Mouse (Mus musculus) G1E (cell line): ENCODE measurements at regions not wholly inside any gene's neighbourhood (a gene's known extent, or its start where the extent isn't known, plus 50 kb on each side); places are given as distances from the start of the nearest gene placed in this dataset.

ENCODE experiments used
- ATAC-seq: 2 replicates; pipeline ENCODE4 v1.8.0; 2016; ENCODE audit warnings: mild to moderate bottlenecking; ENCODE audit not compliant: insufficient number of reproducible peaks, poor library complexity, low FRiP score, severe bottlenecking; ENCODE audit errors: extremely low read depth
- DNase-seq: peaks from one replicate; pipeline ENCODE4 v3.0.0; 2012; ENCODE audit warnings: low spot score
- H3K27me3 ChIP-seq: 2 replicates; pipeline ENCODE4 v1.6.1; 2012; ENCODE audit warnings: mild to moderate bottlenecking, low read length, inconsistent platforms; ENCODE audit not compliant: insufficient read depth
- H3K36me3 ChIP-seq: replicated peaks from 2 replicates; pipeline ENCODE3; 2012; ENCODE audit warnings: mild to moderate bottlenecking, inconsistent platforms
- H3K4me1 ChIP-seq: 2 replicates; pipeline ENCODE4 v1.6.1; 2012; ENCODE audit warnings: low read depth, low read length, inconsistent platforms, mixed read lengths; ENCODE audit not compliant: insufficient read depth
- H3K4me3 ChIP-seq: 2 replicates; pipeline ENCODE4 v1.5.1; 2012; ENCODE audit warnings: low read depth, mild to moderate bottlenecking, inconsistent platforms, low read length, moderate library complexity, mixed read lengths
- H3K9me3 ChIP-seq: replicated peaks from 2 replicates; pipeline ENCODE4 v1.6.1; 2012; ENCODE audit warnings: inconsistent platforms
- CTCF ChIP-seq: IDR thresholded peaks from 2 replicates; pipeline ENCODE4 v1.5.1; 2012; ENCODE audit warnings: low read depth, low read length, inconsistent platforms, mixed read lengths
- GATA1 ChIP-seq: IDR thresholded peaks from 2 replicates; pipeline ENCODE4 v1.6.1; 2012; ENCODE audit warnings: borderline replicate concordance, low read length, inconsistent platforms, mixed read lengths
- GATA2 ChIP-seq: IDR thresholded peaks from 2 replicates; pipeline ENCODE4 v1.6.1; 2012; ENCODE audit warnings: low read depth, low read length, inconsistent platforms, borderline replicate concordance
- POLR2AphosphoS5 ChIP-seq: IDR thresholded peaks from 2 replicates; pipeline ENCODE4 v1.6.1; 2012; ENCODE audit warnings: low read depth, low read length, inconsistent platforms; ENCODE audit not compliant: insufficient replicate concordance
- TAL1 ChIP-seq: conservative IDR thresholded peaks from 2 replicates; pipeline ENCODE4 v1.6.1; 2012; ENCODE audit warnings: low read depth, low read length, inconsistent platforms, mixed read lengths

DNA sequence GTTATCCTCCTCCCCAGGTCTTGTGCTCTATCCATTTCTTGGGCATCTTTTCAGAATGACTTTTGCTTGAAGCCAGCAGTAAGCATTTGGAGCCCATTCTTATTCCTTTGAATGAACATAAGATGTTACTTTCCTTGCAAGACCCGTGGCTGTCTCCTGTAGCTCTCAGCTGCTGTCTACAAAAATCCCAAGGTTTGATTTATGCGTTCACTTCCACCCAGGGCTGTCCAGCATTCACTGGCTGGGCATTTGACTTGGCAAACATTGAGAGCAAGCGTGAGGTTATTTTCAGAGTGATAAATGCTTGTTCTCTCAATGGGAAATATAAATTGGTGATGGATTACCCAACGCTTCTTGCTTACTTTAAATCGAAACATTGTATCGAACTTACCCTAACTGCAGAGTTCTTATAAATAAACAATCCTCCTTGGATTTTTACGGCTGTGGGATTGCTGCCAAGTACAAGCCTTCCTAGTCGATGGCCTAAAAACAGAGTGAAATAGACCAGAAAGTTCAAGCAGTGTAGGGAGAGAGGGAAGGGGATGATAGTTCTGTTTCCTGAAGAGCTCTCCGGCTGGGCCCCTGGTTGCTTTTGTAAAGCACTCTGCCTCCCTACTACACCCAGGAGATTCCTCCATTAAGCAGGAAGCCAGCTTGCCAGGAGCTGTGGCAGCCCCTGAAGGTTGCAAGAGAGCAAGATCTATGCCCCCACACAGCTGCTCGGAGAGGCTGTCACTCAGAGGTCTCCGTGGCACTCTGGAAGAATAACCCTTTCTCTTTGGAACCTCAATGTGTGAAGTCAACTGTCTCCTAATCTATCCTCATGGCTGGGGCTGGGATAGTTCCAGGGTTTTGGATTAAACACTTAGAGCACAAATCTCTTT is 210.1 kb downstream of the Mex3b start:
- no peaks in the 10 kb centered on the region for H3K36me3 ChIP-seq
- no peaks in the 10 kb centered on the region for H3K9me3 ChIP-seq
- H3K27me3 ChIP-seq, result no peaks in the 10 kb centered on the region
- TF ChIP-seq POLR2AphosphoS5 (no peak), GATA2 (no peak), GATA1 (no peak), CTCF (no peak), TAL1 (no peak)
- peaks cover 12% of the 10 kb centered on the region; the same call in 1 of the 2 replicates for H3K4me1 ChIP-seq
- DNase-seq (no peak), ATAC-seq (no peak)
- no peak overlapping the region for H3K4me3 ChIP-seq

DNA sequence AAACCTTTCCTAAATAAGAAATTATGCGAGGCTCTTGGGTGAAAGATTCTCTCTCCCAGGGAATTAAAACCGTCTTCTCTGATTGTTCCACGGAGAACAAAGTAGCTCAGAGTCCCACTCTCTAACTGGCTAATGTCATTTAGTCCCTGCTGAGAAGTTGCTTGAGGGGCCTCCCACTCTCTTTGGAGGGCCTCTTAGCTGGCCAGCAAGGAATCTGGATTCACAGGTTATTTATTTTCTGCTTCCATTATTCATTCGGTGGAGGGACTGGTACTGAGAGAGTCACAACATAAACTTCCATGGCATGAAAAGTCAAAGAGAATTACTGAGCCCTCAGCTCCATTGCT is 210.8 kb downstream of the Mex3b start:
- Histone ChIP-seq H3K27me3 (no peaks in the 10 kb centered on the region), H3K4me1 (peaks cover 12% of the 10 kb centered on the region; the same call in 1 of the 2 replicates), H3K4me3 (no peak overlapping the region), H3K36me3 (no peaks in the 10 kb centered on the region), H3K9me3 (no peaks in the 10 kb centered on the region)
- no peak for DNase-seq
- ATAC-seq, result no peak
- no peak for TF ChIP-seq TAL1
- TF ChIP-seq POLR2AphosphoS5, result no peak
- TF ChIP-seq GATA2, result no peak
- TF ChIP-seq GATA1, result no peak
- TF ChIP-seq CTCF, result no peak

DNA sequence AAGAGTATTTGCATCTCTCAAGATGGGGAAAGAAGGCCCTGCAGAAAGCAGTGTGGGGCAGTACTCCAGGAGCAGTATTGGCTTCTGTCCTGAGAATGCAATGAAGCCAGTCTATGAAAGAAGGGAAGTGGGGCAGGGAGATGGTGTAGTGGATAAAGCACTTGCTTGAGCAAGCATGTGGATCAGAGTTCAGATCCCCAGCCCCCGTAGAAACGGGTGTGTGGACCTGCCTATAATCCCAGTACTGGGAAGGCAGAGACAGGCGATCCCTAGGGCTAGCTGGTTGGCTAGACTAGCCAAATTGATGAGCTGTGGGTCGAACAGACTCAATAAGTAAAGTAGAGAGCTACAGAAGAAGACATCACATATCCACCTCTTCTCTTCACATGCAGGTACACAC is 211.6 kb downstream of the Mex3b start:
- Histone ChIP-seq H3K4me1 (peaks cover 12% of the 10 kb centered on the region; the same call in 1 of the 2 replicates), H3K36me3 (no peaks in the 10 kb centered on the region), H3K27me3 (no peaks in the 10 kb centered on the region), H3K4me3 (no peak overlapping the region), H3K9me3 (no peaks in the 10 kb centered on the region)
- TF ChIP-seq POLR2AphosphoS5, result no peak
- ATAC-seq, result no peak
- no peak for DNase-seq

DNA sequence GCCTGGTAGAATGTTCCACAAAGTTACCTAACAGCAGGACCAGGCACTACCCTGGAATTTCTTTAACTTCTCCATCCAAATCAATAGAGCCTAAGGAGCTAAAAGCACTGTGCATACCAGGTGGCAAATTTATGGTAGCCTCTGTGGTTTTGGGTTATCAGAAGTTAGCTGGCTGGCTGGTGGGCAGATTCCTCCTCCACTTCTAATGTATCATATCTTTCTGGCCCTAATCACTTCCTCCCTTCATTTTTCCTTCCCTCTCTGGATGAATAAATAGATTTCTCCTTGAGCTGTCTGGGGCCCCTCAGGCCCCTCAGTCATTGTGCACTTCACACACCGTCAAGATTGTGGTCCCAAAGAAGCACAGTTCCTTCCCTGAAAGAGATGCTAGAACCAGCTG is 212.7 kb downstream of the Mex3b start:
- Histone ChIP-seq H3K4me1 (peaks cover 10% of the 10 kb centered on the region; the same call in 1 of the 2 replicates), H3K9me3 (no peaks in the 10 kb centered on the region), H3K27me3 (no peaks in the 10 kb centered on the region), H3K4me3 (no peak overlapping the region), H3K36me3 (no peaks in the 10 kb centered on the region)
- DNase-seq, result no peak
- no peak for ATAC-seq
- TF ChIP-seq POLR2AphosphoS5 (no peak), GATA1 (no peak), GATA2 (no peak), CTCF (no peak), TAL1 (no peak)

DNA sequence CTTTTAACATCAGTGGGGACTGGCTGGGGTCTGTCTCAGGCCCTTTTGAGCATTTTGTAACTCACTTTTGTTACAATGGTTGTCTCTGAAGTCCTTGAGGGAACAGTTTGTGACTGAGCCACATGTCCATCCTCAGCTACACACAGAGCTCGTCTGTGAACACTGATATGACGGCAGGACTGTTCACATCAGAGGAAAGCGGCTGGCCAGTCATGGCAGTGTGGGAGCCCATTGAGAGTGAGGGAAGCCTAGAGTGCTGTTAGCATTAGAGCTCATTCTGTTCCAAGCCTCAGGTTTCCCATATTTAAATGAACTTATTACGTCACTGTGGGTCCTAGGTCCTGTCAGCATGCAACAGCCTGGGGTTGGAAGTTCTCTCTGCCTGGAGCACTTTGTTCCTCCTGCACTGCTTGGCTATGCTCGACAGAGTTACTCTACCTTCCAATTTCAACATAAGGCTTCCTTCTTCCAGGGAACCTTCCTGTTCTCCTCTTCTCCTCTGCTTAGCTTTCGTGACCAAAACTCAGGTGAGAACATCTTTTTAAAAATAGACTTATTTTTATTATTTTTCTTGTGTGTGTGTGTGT is 217.5 kb downstream of the Mex3b start:
- no peak for TF ChIP-seq GATA1
- TF ChIP-seq POLR2AphosphoS5, result no peak
- no peak for TF ChIP-seq CTCF
- no peak for TF ChIP-seq GATA2
- ATAC-seq (no peak), DNase-seq (no peak)

DNA sequence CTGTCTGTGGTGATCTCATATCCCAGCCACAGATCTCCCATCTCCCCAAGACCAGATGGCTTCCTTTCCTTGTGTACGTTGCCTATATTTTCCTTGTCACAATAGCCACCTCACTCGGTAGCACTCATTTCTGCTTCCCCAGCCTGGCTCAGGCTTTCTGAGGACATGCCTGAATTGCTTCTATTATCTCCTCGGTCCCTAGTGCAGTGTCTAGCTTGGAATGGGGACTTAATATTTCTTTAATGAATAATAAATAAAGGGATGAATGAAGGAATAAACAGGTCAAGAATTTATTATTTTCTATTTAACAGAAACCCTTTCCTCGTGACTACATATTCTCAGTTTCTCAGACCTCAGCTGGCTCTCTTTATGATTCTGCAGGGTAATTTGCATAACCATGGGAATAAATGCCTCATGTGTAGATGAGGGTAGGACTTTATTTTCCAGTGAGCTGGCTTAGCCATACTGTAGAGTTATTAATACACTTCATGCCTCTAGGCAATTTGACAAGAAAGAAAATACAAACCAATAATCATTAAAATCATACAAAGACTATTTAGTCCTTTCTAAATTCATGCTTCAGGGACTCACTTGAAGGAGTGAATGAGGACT is 218.5 kb downstream of the Mex3b start:
- TF ChIP-seq CTCF, result no peak
- TF ChIP-seq TAL1, result no peak
- no peak for ATAC-seq

More for the DNA sequence above, 217.5 kb downstream of the Mex3b start:
- Histone ChIP-seq H3K9me3 (no peaks in the 10 kb centered on the region), H3K36me3 (no peaks in the 10 kb centered on the region), H3K4me3 (no peak overlapping the region), H3K27me3 (peaks cover 2% of the 10 kb centered on the region; the same call in 1 of the 2 replicates), H3K4me1 (peaks cover 7% of the 10 kb centered on the region; the same call in 1 of the 2 replicates)

More for the DNA sequence above, 218.5 kb downstream of the Mex3b start:
- Histone ChIP-seq H3K27me3 (peaks cover 2% of the 10 kb centered on the region; the same call in 1 of the 2 replicates), H3K4me3 (no peak overlapping the region), H3K9me3 (no peaks in the 10 kb centered on the region), H3K36me3 (no peaks in the 10 kb centered on the region), H3K4me1 (no peaks in the 10 kb centered on the region)
- no peak for DNase-seq
